Mouse (Mus musculus) lung, postnatal 0 days (tissue): ENCODE data around the gene Trpv2.

Source experiments
- CTCF ChIP-seq: IDR thresholded peaks from 2 replicates; pipeline ENCODE4 v1.5.1; 2016; ENCODE audit warnings: antibody characterized with exemption, mild to moderate bottlenecking
- EP300 ChIP-seq: IDR thresholded peaks from 2 replicates; pipeline ENCODE4 v1.6.1; 2016; ENCODE audit warnings: antibody characterized with exemption, mild to moderate bottlenecking, control low read depth

DNA sequence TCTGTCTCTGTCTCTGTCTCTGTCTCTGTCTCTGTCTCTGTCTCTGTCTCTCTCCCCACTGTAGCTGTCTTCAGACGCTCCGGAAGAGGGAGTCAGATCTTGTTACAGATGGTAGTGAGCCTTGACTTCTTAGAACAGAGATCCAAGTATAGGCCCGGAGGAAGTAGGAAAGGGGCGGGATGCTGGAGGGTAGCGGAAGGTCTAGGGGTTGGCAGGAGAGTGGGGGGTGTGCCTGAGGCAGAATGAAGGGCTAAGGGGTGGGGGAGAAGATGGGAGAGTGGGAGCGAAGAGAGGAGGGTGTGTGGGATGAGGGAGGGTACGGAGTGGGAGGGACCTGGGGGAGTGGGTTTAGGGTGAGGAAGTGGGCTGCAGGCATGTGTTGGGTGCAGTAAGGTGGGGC, 8.5 kb upstream of the Trpv2 start:
- TF ChIP-seq CTCF (no peak), EP300 (no peak)
